Mouse (Mus musculus) left cerebral cortex, adult 18-20 months (tissue): ENCODE measurements around the gene Stxbp1. TPM values are rescaled to one million over a fixed set of nuclear protein-coding genes. Genes with fewer than 3 reads are reported as not detected.

ENCODE experiments used
- DNase-seq, 2 experiments: peaks; one replicate each; pipeline ENCODE4 v3.0.0; 2021 to 2022; ENCODE audit warnings: low spot score in 2 of 2, mixed read lengths in 1 of 2
- long read RNA-seq, 2 experiments: library from polyadenylated mRNA; stranded (forward); transcript quantifications; one replicate each; pipeline ENCODE4 v2.0.0; 2021
- total RNA-seq, 2 experiments: library from RNA; stranded (reverse); gene quantifications; 2 replicates each; pipeline ENCODE4 v1.2.3; 2021

Stxbp1 gene
- 1,000 to 10,000 TPM in 1 of 2 experiments, 100 to 1,000 TPM in 1; 951 to 1,006 TPM for total RNA-seq
- long read RNA-seq, experiment 1, transcript Stxbp1-201 (19 exons, 3,892 nt): major isoform, 831 of 1,250 reads
- long read RNA-seq, experiment 1, transcript Stxbp1-202 (20 exons, 3,616 nt): minor isoform, 162 of 1,250 reads
- long read RNA-seq, experiment 1, partial matches to known transcripts: 135 of 1,250 reads
- long read RNA-seq, experiment 1, other reads (novel, unspliced or antisense): 121 of 1,250 reads
- long read RNA-seq, experiment 2, transcript Stxbp1-202 (20 exons, 3,616 nt): minor isoform, 57 of 577 reads
- long read RNA-seq, experiment 2, transcript Stxbp1-201 (19 exons, 3,892 nt): major isoform, 353 of 577 reads
- long read RNA-seq, experiment 2, partial matches to known transcripts: 86 of 577 reads
- long read RNA-seq, experiment 2, other reads (novel, unspliced or antisense): 81 of 577 reads

DNA sequence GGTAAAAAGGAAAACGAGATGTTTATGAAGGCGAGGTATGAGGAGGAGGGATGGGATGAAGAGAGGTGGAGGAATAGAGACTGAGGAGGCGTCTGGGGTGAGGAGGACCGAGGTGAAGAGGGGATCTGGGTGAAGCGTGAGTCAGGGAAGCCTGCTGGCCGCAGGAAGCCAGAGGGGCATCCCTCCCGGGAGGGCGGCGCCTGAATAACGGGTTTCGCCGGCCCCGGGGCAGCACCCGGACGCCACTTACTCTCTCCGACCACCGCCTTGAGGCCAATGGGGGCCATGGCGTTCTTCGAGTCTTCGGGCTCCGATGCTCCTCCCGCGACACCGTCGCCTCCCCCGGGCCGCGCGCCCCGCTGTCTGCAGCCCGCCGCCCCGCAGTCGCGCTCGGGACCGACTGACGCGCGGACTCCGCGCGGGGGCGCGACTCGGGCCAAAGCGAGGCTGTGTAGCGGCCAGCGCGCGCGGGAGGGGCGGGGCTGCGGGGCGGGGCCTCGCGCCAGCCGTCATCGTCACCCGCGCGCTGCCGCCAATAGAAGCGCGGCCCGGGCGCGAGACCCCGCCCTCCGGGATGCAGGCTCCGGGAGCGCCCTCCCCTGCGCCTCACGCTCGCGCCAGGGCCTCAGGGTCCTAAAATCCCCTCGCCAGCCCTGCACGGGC is at the start of gene Stxbp1:
Gene Stxbp1, minus strand, starts transcription at position 441 of the 663 bp plus-strand sequence.
- peak; percentile 87 to 93 for DNase-seq

DNA sequence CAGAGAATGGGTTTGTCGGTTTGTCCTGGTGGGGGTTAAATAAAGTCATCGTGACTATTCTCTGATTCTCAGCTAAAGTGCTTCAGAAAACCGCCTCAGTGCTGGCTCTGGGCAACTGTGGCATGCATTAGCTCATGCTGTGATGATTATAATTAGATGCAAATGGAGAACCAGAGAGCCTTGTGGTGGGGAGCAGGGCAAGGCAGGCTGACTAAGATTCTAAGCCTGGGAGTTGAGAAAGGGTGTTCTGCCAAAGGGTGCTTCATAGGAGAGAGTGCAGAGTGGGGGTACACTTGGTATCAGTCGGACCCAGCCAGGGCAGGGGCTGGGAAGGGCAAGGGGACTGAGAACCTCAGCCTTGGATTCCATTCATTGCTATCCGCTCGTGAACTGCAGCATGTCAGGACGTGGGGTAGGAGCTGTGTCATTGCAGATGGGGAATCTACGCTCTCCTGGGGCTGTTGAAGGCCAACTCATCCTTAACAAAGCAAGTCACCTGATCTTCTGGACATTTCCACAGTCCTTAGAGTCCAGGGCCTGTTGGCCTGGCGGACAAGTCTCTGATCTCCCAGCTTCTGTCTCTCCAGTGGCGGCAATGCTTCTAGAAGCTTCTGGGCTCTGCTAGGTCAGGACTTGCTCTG is 49.6 kb upstream of the Stxbp1 start:
- no peak for DNase-seq

DNA sequence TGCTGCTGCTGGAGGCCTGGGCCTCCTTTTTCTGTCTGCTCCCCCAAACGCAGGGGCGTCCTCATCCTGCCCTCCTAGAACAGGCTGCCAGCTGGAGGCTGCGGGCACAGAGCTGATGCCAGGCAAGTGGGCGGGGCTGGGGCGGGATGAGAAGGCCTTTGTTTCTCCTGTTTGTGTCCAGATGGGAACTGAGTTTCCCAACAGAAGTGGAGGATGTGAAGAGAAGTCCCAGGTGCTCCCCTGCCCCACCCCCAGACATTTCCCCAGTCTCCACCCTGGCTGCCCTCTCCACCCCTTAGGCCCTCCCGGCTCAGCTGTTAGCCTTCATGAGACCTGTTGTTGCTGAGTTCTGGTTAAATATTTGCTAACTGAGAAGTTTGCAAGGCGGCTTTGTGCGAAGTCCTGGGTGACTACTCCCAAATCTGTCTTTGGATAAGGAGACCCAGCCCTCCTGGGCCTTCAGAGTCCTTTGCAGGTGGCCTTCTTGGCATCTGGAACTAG is 48.6 kb upstream of the Stxbp1 start:
- no peak for DNase-seq

DNA sequence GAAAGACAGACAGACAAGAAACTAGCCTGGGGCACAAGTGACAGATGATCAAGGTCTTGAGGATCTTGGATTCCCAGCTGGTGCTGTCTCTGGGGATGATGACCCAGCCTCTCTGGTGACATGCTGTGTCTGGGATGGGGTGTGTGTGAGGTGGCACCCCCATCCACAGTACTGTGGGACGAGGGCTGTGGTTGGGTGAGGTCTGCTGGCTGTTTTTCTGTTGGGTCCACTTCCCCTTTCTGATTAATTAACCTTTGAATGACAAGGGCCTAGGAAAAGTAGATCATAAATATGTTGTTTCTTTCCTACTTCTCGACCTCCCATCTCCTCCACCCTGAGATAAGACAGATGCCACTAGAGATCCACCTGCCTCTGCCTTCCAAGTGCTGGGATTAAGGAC is 47.1 kb upstream of the Stxbp1 start:
- DNase-seq: no peak

DNA sequence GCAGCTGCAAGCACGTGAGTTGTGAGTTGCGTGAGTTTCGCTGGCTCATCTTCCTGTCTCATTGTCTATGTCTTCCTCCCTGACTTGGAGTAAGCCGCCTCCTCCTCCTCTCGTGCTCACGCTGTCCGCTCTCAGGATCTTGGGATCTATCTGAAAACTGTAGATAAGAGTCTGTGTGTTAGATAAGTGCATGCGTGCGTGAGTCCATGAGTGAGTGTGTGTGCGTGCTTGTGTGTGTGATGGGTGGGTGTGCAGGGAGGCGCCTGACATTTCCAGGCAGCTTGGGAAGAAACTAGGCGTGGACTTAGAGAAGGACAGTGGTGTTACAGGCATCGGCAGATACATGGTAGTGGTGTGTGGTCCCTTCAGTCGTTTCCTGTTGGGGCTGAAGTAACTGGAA is 45.4 kb upstream of the Stxbp1 start:
- no peak for DNase-seq

DNA sequence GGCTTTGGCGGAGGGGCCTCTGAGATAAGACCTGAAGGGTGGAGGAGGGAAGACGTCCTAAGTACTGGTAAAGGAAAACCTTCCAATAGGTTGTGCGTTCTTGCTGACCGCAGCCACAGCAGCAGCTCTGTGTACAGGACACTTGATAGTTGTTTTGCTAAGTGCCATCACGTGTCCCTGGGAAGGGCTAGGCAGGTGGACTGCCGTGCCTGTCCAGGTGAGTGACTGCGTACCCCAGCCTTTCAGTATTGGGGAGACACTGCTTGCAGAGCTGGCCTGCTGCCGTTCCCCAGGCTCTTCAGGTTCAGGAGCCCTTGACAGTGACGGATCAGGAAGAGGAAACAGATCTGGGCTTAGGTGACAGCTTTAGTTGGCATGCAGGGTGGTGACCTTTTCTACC is 44.2 kb upstream of the Stxbp1 start:
- DNase-seq: no peak

DNA sequence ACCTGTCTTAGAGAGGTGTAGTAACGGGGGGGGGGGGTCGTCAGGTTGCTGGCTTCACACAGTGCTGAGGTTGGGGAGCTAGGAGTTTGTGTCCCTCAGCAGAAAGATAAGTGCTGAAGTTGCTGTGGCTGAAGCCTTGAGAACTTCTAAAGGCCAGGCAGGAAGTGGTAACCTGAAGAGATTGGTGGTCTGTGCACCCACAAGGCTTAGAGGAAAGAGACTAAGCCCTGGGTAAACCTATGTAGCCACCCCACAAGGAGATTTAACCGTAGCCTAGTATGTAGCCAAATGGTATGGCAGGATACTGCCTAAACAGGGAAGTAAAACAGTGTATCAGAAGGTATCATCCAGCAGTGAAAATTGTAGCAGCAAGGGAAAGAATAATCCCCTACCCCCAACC is 43.2 kb upstream of the Stxbp1 start:
- no peak for DNase-seq

DNA sequence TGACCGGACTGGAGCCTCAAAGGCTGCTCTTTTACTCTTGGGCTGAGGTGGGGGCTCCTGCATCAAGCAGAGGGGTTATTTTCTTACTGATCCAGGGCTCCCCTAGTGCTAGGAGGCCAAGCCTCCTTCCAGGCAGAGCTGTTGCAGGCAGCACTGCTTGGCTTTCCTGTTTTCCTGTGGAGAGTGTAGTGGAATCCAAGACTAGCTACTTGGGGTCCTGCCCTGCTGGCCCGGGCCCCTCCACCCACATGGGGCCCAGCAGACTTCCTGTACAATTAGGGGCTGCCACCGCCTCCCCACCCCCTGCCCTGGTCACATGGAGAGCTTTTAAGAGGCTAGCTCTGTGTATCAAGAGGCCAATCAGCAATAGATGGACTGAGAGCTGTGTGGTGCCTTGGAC is 41.5 kb upstream of the Stxbp1 start:
- DNase-seq: no peak

DNA sequence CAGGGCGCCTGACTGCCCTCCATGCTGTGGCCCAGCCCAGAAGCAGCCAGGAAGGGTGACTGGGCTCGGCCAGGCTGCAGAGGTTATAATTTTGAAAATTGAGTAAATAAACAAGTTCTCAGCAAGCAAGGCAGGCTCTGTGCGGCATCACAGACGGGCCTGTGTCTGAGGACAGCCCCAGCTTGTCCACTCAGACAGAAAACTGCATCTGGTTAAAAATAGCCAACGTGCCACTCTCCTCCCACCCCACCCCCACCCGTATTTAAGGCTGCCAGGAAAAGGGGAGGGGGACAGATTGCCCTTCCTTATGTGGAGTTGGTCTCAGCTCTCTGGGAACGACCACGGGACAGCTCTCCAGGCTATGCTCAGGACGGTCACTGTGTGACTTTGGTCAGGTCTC is 41.0 kb upstream of the Stxbp1 start:
- no peak for DNase-seq

DNA sequence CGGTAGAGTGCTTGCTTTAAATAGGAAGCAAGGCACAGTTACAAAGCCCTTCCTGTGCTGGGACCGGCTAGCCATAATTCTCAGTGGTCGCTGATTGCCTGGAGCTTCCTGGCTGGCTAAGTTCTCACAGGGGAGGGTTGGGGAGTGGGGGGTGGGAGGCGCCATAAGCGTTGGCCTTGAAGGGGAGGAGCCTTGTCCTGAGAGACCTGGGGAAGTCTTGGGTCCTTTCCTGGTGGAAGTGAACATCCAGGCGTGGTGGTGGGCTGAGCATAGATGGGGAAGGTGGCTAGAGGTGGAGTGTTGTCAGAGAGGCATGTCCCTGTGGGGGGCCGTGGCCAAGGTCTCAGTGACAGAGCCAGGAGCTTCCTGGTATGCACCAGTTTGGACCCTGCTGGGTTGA is 37.7 kb upstream of the Stxbp1 start:
- no peak for DNase-seq

DNA sequence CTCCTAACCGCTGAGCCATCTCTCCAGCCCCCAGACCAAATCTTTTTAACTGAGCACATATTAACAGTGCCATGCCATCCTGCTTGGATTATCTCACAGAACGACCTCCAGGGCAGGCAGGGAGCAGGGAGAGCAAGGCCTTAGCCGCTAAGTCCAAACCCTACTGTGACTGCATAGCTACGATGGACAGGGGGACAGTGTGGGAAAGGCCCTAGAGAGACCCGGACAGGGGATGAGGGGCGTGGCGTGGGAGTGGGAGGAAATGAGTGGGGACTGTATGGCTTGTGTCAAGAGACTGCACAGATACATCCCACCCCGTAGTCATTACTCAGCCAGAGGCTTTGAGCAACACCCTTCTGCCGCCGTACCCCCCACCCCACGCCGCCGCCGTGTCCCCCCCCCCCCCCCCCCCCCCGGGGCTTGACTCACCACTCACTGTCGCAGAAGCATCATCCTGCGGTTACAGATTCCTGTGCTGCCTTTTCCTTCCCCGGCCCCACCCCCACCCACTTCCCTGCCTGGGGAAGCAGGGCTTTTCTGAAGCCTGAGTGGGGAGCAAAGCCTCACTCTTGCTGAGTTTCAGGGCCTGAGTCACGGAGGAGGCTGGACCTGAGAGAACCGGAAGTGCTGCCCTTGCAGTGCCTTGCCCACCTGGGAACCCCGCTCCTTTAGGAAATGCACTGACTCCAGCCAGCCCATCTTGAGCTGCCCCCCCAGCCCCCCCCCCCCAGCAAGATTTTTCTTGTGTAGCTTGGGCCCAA is 35.4 kb upstream of the Stxbp1 start:
- no peak for DNase-seq

DNA sequence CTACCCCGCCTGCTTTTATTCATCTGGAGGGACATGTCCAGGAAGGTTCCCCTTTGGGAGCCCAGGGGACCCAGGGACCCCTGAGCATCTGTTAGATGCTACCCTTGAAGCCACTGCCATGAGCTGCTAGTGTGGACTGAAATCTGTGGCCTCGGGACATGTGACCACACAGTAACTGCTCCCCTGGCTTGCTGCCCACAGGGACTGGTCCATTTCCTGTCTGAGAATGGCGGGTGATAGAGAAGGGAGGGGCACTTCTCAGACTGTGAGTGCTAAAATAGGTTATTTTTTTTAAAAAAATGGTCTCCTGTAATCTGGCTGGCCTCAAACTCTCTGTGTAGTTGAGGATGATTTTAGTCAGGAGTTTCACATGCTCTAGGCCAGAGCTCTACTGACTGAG is 34.7 kb upstream of the Stxbp1 start:
- DNase-seq: peak in 1 of 2 experiments; percentile 44

DNA sequence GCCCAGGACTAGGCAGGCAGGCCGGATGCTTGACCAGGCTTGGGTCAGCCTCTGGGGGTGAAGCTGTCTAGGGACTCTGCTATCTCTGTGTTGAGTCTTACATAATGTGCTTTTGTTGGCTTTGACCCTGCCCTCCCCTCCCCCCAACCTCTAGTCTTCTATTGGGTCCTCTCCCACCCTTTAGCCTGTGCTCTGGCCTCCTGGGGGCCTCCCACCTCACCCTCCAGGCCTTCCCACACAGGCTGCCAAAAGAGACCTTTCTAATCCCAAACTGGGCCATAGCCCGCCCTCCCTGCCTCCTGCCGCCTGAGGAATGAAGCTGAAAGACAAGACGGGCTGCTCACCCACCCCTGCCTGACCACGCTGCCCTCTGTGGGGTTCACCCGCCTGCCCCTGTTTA is 34.0 kb upstream of the Stxbp1 start:
- DNase-seq: no peak

DNA sequence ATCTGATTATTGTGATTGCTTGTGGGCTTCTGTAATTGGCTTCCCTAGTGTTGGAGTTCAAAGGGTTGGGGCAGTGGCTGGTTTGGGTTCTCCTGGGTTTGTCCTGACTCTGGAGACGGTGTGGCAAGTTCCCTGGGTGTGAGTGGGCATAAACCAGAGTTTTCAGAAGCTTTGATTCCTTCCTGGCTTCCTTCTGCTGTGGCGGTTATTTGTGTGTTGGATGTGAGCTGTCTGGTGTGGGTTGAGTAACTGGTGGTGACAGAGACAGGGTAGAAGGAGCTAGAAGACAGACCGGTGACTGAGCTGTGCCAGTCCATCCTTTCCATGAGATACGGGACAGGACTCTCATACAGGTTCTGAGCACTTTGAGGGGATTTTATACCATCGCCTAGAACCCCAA is 32.5 kb upstream of the Stxbp1 start:
- DNase-seq: peak in 1 of 2 experiments; percentile 23

DNA sequence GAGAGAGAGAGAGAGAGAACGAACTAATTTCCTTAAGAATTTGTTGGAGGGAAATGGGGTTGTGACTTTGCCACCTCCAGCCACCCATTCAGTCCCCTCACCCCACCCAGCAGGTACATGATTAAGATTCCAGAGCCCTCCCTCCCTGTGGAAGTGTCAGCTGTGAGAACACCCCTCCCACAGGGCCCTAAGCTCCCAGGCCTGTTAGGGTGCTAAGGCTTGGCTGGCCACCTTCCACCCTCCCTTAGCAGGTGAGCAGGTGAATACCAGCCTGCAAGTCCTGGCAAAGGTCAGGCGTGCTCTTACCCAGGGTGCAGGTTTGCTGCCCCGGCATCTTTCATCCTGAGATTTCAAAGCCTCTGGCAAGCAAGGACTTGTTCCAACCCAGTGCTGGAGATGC is 31.4 kb upstream of the Stxbp1 start:
- no peak for DNase-seq

DNA sequence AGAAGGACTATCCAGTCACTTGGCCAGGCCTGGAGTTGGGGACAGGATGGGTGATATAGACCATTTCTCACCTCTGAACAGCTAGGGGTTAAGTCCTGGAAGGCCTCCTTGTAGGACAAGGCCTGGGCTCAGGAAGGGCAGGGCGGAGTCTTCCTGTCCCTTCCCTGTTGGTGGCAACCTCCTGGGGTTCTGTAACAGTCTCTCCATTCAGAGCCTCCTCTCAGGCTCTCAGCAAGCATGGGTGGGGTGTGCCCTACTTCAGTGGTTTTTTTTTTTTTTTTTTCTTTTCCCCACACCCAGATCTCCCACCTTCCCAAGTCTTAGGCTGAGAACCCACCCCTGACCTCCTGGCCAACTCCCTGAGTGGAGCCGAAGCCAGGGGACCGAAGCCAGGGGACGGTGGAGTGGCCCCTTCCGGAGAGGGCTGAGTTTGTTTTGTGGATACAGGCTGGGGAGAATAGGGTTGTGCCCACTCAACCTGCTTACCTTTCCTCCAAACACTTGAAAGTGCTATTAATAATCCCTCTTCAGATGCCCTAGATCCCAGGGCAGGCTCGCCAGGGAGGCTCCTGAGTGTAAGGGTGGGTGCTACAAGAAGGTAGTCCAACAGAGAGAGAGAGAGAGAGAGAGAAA is 30.8 kb upstream of the Stxbp1 start:
- DNase-seq: no peak

DNA sequence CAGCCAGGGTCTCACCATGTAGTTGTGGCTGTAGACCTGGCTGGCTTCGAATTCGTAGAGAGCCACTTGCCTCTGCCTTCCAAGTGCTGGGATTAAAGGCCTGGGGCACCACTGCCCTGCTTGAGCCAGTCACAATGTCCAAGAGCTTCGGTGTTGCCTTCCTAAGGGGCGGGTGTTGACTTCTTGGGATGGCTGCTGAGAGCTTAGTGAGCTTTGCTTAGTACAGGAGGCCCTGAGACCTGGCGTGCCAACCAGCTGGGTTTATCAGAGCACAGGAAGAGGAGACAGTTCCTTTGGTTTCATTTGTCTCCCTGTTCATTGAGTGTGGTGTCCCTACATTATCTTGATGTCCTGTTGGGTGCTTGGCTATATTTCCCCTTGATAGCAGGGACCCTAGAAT is 30.3 kb upstream of the Stxbp1 start:
- DNase-seq: no peak

DNA sequence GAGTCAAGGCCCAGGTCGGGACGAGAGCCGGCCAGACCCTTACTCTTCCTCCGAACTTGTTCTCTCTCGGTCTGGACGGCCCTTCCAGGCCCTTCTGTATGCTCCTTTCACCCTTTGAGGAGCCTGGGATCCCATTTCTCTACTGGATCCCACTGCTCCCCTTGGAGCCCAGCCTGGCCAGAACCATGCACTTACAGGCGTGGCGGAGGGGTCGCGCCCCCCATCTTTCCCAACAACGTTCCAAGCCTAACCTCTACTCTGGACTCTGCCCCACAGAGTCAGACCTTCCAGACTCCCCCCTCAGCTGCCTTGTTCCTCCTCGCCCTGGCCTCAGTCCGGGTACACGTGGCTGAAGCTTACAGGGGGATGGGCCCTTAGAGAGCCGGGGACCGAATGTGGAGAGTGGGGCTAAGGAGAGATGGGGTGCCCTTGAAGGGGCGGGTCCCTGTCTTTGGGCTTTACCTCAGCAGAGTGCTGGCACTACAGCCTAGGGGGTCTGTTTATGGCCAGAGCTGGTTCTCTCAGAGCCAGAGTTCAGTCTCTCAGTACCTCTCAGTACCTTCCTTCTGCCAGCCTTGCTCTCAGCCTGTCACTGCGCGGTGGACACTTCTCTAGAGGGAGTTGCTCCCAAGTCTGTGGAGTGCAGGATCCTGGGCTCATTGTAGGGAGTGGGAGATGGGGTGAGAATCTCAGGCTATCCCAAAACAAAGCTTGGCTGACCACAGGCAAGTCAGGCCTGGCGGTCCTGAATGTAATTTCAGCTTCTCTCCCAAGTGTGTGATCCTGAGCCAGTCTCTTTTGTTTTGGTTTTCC is 29.7 kb upstream of the Stxbp1 start:
- no peak for DNase-seq

DNA sequence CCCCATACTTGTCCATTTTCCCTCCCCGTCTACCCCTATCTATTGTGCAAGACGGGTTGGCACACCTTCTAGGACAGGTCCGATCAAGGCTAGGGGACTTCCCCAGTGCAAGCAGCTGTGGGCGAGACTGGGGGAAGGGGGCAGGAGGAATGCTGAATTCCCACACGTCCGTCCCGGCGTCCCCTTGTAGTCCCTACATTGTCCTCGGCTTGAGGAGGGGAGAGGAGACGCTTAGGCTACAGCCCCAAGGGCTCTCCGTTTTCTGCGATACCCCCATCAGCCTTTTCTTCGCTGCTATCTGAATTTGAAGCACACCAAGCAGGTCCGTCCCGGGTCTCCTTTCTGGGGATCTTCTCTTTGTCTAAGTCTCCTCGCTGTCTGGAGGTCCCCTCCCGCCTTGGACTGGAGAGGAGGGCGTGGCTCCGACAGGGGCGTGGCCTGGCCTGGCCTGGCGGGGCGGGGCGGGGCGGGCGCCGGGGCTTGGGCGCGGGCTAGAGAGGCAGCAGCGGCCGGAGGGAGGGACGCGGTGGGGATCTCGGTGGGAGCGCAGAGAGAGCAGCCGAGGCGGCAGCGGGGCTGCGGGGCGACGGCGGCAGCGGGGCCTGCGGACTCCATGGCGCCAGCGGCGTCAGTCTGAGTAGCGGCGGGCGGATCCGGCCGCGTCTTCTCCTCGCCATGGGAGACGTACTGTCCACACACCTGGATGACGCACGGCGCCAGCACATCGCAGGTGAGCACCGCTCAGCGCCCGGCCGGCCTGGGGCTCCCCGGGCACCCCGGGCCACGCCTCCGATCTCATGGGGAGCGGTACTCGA is 28.8 kb upstream of the Stxbp1 start, which contains the start of gene Fam129b:
Gene Fam129b, plus strand, starts transcription at position 440 of the 815 bp plus-strand sequence.
- peak; percentile 72 to 77 for DNase-seq
